Mouse (Mus musculus) T-cell, adult 2 months (primary cell): ENCODE results near the gene Hnrnph3.

Experiments used
- DNase-seq: peaks from one replicate; pipeline ENCODE4 v3.0.0; 2022; ENCODE audit warnings: low spot score

Gene Hnrnph3

GRCm38 (mm10) chr10:63028396-63028795 lies 4.4 kb upstream of the Hnrnph3 start:
- no peak for DNase-seq

GRCm38 (mm10) chr10:63027376-63028161 lies 3.6 kb upstream of the Hnrnph3 start:
- DNase-seq = no peak

- DNase-seq = no peak
Measured at GRCm38 (mm10) chr10:63026795-63027160, 2.8 kb upstream of the Hnrnph3 start.

GRCm38 (mm10) chr10:63026156-63026794 lies 2.3 kb upstream of the Hnrnph3 start:
- no peak for DNase-seq

- DNase-seq = no peak
Measured at GRCm38 (mm10) chr10:63025491-63026011, 1.5 kb upstream of the Hnrnph3 start.

- DNase-seq = no peak
Measured at GRCm38 (mm10) chr10:63025016-63025415, 999 bp upstream of the Hnrnph3 start.

- no peak for DNase-seq
Measured at GRCm38 (mm10) chr10:63024580-63024910, 528 bp upstream of the Hnrnph3 start.

GRCm38 (mm10) chr10:63023121-63023748 lies 782 bp downstream of the Hnrnph3 start:
- DNase-seq = peak; percentile 68

GRCm38 (mm10) chr10:63022541-63023120 lies 1.4 kb downstream of the Hnrnph3 start:
- DNase-seq = no peak

GRCm38 (mm10) chr10:63021702-63022101 lies 2.3 kb downstream of the Hnrnph3 start:
- DNase-seq = no peak

- DNase-seq = no peak
Measured at GRCm38 (mm10) chr10:63019304-63019703, 4.7 kb downstream of the Hnrnph3 start.

- DNase-seq = no peak
Measured at GRCm38 (mm10) chr10:63014168-63014567, 9.8 kb downstream of the Hnrnph3 start.

- no peak for DNase-seq
Measured at GRCm38 (mm10) chr10:63013476-63013875, 10.5 kb downstream of the Hnrnph3 start.

GRCm38 (mm10) chr10:63011556-63011955 lies 12.5 kb downstream of the Hnrnph3 start:
- no peak for DNase-seq

- DNase-seq = no peak
Measured at GRCm38 (mm10) chr10:63010268-63010667, 13.7 kb downstream of the Hnrnph3 start.

- no peak for DNase-seq
Measured at GRCm38 (mm10) chr10:63008193-63008592, 15.8 kb downstream of the Hnrnph3 start.

GRCm38 (mm10) chr10:63004556-63004955 lies 19.5 kb downstream of the Hnrnph3 start:
- DNase-seq = no peak

GRCm38 (mm10) chr10:63003252-63003651 lies 20.8 kb downstream of the Hnrnph3 start:
- no peak for DNase-seq

GRCm38 (mm10) chr10:63000584-63000983 lies 23.4 kb downstream of the Hnrnph3 start:
- DNase-seq = no peak

GRCm38 (mm10) chr10:62993991-62994390 lies 30.0 kb downstream of the Hnrnph3 start:
- DNase-seq = no peak

- DNase-seq = no peak
Measured at GRCm38 (mm10) chr10:62990636-62991035, 33.4 kb downstream of the Hnrnph3 start.

GRCm38 (mm10) chr10:62987341-62987740 lies 36.7 kb downstream of the Hnrnph3 start:
- peak; percentile 46 for DNase-seq

GRCm38 (mm10) chr10:62984495-62984894 lies 39.5 kb downstream of the Hnrnph3 start:
- no peak for DNase-seq
